Mouse (Mus musculus) layer of hippocampus, adult 9-11 months (tissue): Measurements from ENCODE around the gene Rgsl1.

ENCODE experiments used
- DNase-seq: peaks from one replicate; pipeline ENCODE4 v3.0.0; 2022

Rgsl1 gene

GRCm38 (mm10) chr1:153739437-153740015 is 104.4 kb downstream of the Rgsl1 start:
- no peak for DNase-seq

DNA sequence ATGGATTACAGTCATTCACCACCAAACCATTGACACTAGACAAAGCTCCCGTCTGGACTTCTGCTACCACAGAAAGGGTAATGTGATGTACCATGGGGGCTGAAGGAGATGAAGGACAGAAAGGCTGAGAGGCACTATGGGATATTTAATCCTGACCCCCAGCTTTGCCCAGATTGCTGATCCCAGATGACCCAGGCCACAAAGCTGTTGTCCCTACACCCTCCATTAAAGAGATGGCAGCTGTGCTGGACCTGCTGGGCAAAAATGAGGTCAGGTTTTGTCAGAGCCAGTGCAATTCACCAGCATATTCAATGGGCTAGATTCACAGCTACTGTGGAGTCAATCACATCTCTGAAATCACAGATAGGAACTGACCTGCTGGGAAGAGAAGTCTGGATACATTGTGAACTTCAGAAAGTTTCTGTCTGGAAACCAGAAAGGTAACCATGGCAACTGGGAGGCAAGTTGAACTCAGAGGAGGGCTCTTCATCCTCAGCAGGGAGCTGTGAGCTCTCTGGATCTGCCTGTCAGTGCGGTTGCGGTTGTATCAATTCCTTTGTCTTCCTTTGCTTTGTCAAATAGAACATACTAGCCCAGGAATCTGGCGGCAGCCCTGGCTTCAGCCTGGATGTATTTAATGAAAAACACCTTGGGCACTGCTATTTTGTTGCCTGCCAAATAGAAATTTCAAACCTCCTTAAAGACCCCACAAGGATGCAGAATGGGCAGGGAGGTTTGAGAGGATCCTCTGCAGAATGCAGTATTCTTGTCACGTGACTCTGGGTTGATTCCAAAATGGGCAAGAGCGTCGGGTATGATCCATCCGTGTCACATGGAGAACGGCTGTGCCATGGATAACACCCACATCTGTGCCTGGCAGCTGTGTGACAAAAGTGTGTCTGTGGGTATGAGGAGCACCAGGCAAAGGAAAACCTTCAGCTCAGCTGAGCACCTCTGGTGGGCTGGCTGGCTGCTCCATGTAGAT is 106.5 kb downstream of the Rgsl1 start:
- DNase-seq: no peak

DNA sequence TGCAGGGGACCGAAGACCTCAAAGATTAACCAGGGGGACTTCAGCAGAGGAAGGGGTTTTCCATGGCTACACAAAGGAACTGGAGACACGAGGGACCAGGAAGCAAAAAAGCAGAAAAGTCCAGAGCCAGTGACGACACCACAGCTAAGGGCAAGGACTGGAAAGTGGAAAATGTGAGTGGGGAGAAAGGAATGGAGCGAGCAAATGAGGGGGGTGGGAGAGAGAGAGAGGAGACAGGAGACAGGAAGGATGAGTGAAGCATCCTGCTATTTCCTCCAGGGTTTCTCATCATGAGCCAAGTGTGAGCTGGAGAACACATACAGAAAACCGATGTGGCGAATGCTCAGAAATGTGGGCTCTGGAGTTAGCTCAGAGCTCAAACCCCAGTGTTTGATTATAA is 107.8 kb downstream of the Rgsl1 start:
- no peak for DNase-seq

DNA sequence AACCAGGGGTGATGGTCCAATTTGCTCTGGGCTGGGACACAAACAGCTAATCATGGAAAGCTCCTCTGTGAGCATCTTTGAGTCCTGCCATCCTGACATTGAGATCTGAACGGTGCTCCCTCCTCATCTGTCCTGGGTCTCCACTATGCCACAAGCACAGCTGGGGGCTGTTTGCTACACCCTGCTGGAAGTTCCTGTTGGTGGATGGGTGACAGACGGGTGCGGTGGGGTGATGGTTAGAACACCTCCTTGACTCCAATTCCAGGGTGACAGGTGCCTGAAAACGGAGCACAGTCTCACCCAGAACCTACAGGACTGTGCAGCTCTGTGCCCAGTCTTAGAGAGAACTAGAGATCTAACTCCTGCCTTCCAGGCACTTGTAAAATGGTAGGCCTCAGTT is 109.1 kb downstream of the Rgsl1 start:
- DNase-seq: no peak

GRCm38 (mm10) chr1:153733181-153733580 is 110.8 kb downstream of the Rgsl1 start:
- DNase-seq: peak; percentile 21

DNA sequence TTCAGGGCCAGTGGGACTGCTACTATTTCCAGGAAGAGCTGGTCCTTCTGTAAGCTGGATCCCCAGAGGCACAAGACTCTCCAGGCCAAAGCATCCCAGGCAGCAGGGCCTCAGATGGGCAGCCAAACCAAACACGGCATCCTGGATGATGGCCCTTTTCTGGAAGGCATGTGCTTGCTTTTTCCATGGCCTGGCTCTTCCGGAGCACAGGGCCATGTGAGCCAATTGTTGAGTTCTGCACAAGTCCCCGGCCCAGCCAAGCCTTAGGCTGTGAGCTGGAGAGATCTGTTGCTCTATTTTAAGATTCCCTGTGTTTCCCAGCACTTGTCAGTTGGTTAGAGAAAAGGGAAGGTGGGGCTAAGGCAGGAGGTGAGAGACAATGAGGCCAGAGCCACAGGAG is 113.3 kb downstream of the Rgsl1 start:
- DNase-seq: no peak

- no peak for DNase-seq
These were observed 114.1 kb downstream of the Rgsl1 start for GRCm38 (mm10) chr1:153729806-153730205.
